9 mouse cellular contexts compared by ENCODE assay signal in genomic region chr17:56034040-56034725, GRCm38 (mm10). TPM values are rescaled to one million over a fixed set of nuclear protein-coding genes. Genes with fewer than 3 reads are reported as not detected.
A peak's percentile ranks its signal among the peaks of the same experiment; 100 is the strongest.
DNase-seq lines count a peak whose midpoint lies in the region; ATAC-seq and TF ChIP-seq lines count a peak whose summit lies in the region.
"Had no signal": no experiment of that assay in that cellular context is flagged by ENCODE, and none has a peak within 500 bp of the region (broad histone marks: within the 10 kb centered on the region; RNA-seq: fewer than 3 reads in every experiment).

No protein-coding gene starts in this region.

- peak overlapping the region; percentile 96; the same call in 1 of the 2 replicates for H3K27ac ChIP-seq in layer of hippocampus, adult 2 months
- H3K27ac ChIP-seq in embryonic facial prominence, embryonic 15.5 days (replicated peaks), result peak overlapping the region; percentile 48; the same call in 1 of the 2 replicates
- H3K27ac ChIP-seq in liver, embryonic 14.5 days, result no peak overlapping the region

- no peak for DNase-seq in layer of hippocampus, adult 2 months (ENCODE audit: low spot score in 2 of 2)
- DNase-seq in layer of hippocampus, adult 18-20 months (ENCODE audit: low spot score in 2 of 2), result no peak
- peak; percentile 88 for DNase-seq in NIH3T3 (ENCODE audit: low read depth)
- DNase-seq in liver, embryonic 14.5 days (ENCODE audit: low read depth in 3 of 3, low spot score in 3 of 3), result no peak
- DNase-seq in lung, adult 18-20 months, result no peak
- DNase-seq in adrenal gland, postnatal 4 days (ENCODE audit: low spot score in 2 of 2), result no peak
- no peak for DNase-seq in frontal cortex, postnatal 36 days (ENCODE audit: low spot score in 2 of 2)
- DNase-seq: kidney, postnatal 14 days had no signal

- no peaks in the 10 kb centered on the region for H3K9me3 ChIP-seq in embryonic facial prominence, embryonic 15.5 days (replicated peaks)
- no peaks in the 10 kb centered on the region for H3K9me3 ChIP-seq in liver, embryonic 14.5 days (ENCODE audit: control insufficient read depth, low read length)

- 71% methylated on average over 7 of the region's 7 CpGs for WGBS in embryonic facial prominence, embryonic 15.5 days
- WGBS in liver, embryonic 14.5 days (ENCODE audit: insufficient replicate concordance), result 74% methylated on average over 7 of the region's 7 CpGs

- H3K9ac ChIP-seq in embryonic facial prominence, embryonic 15.5 days, result peak overlapping the region; percentile 6; the same call in 1 of the 2 replicates
- H3K9ac ChIP-seq in liver, embryonic 14.5 days (replicated peaks), result peak overlapping the region; percentile 72; the same call in 1 of the 2 replicates

- H3K36me3 ChIP-seq in embryonic facial prominence, embryonic 15.5 days, result peaks cover 41% of the 10 kb centered on the region
- H3K36me3 ChIP-seq in liver, embryonic 14.5 days (replicated peaks; ENCODE audit: control insufficient read depth, insufficient read depth, low read depth), result no peaks in the 10 kb centered on the region

- no peak for ATAC-seq in embryonic facial prominence, embryonic 15.5 days (ENCODE audit: insufficient number of reproducible peaks, low FRiP score, low TSS enrichment, low read depth)
- ATAC-seq in liver, embryonic 14.5 days (ENCODE audit: insufficient read depth), result no peak

- peaks cover 51% of the 10 kb centered on the region for H3K4me1 ChIP-seq in embryonic facial prominence, embryonic 15.5 days
- H3K4me1 ChIP-seq in liver, embryonic 14.5 days (replicated peaks; ENCODE audit: control insufficient read depth in 2 of 2, insufficient read depth in 2 of 2, low read length in 1 of 2), result peaks cover 14 to 29% of the 10 kb centered on the region in 2 experiments

- no peak for TF ChIP-seq EP300 in liver, embryonic 14.5 days (IDR thresholded peaks at IDR 0.05; ENCODE audit: low read depth)

- TF ChIP-seq CTCF in layer of hippocampus, adult 2 months (conservative IDR thresholded peaks at IDR 0.05), result no peak
- no peak for TF ChIP-seq CTCF in liver, embryonic 14.5 days (IDR thresholded peaks at IDR 0.05; ENCODE audit: low read depth)

- H3K4me2 ChIP-seq in embryonic facial prominence, embryonic 15.5 days (replicated peaks), result peak overlapping the region; percentile 47
- H3K4me2 ChIP-seq in liver, embryonic 14.5 days (ENCODE audit: low read depth), result peak overlapping the region; percentile 82

- H3K27me3 ChIP-seq in embryonic facial prominence, embryonic 15.5 days, result no peaks in the 10 kb centered on the region
- no peaks in the 10 kb centered on the region for H3K27me3 ChIP-seq in liver, embryonic 14.5 days (ENCODE audit: control insufficient read depth, insufficient read depth, low read length)

- H3K4me3 ChIP-seq in layer of hippocampus, adult 2 months, result peak overlapping the region; percentile 100; the same call in 1 of the 2 replicates
- H3K4me3 ChIP-seq in embryonic facial prominence, embryonic 15.5 days (replicated peaks), result peak overlapping the region; percentile 89; the same call in 1 of the 2 replicates
- peak overlapping the region in 1 of 2 experiments; percentile 93; a peak in 2 of 4 replicates for H3K4me3 ChIP-seq in liver, embryonic 14.5 days (ENCODE audit: insufficient read depth in 1 of 2, low read depth in 2 of 2, low read length in 2 of 2)

RNA-seq across cellular contexts. Expression of gene Sh3gl1, which starts 2.3 kb away (rescaled TPM):
- total RNA-seq in layer of hippocampus, adult 2 months (2021), result 10 to 100 TPM; 63.0 to 69.7 TPM
- total RNA-seq in layer of hippocampus, adult 18-20 months (2021), result 10 to 100 TPM; 53.9 to 57.8 TPM
- 194 and 201 TPM in 2 replicates for polyA plus RNA-seq in embryonic facial prominence, embryonic 15.5 days (2015; fragmentation: Nextera tagmentation; extraction: Ambion mirVana)
- polyA plus RNA-seq in liver, embryonic 14.5 days (2012; rRNA removed), result 28.8 and 30.0 TPM in 2 replicates
- 32.5 and 32.9 TPM in 2 replicates for polyA plus RNA-seq in liver, embryonic 14.5 days (2014; fragmentation: Nextera tagmentation; extraction: Ambion mirVana)
- 10 to 100 TPM; 66.3 to 67.4 TPM for total RNA-seq in adrenal gland, postnatal 4 days (2021)

RNA-seq across cellular contexts. Expression of gene Chaf1a, which starts 6.1 kb away (rescaled TPM):
- total RNA-seq in layer of hippocampus, adult 2 months (2021), result 1 to 10 TPM; 2.7 to 3.3 TPM
- total RNA-seq in layer of hippocampus, adult 18-20 months (2021), result 1 to 10 TPM; 2.0 to 3.0 TPM
- 21.6 and 23.0 TPM in 2 replicates for polyA plus RNA-seq in embryonic facial prominence, embryonic 15.5 days (2015; fragmentation: Nextera tagmentation; extraction: Ambion mirVana)
- 10.8 and 14.6 TPM in 2 replicates for polyA plus RNA-seq in liver, embryonic 14.5 days (2012; rRNA removed)
- polyA plus RNA-seq in liver, embryonic 14.5 days (2014; fragmentation: Nextera tagmentation; extraction: Ambion mirVana), result 10.2 and 13.0 TPM in 2 replicates
- total RNA-seq in adrenal gland, postnatal 4 days (2021), result 10 to 100 TPM; 15.6 to 16.2 TPM

RNA-seq across cellular contexts. Expression of gene Mpnd, which starts 28.7 kb away (rescaled TPM):
- 100 to 1,000 TPM; 101 to 103 TPM for total RNA-seq in layer of hippocampus, adult 2 months (2021)
- 100 to 1,000 TPM; 106 to 111 TPM for total RNA-seq in layer of hippocampus, adult 18-20 months (2021)
- polyA plus RNA-seq in embryonic facial prominence, embryonic 15.5 days (2015; fragmentation: Nextera tagmentation; extraction: Ambion mirVana), result 91.3 and 97.2 TPM in 2 replicates
- 15.7 TPM in 2 replicates for polyA plus RNA-seq in liver, embryonic 14.5 days (2012; rRNA removed)
- polyA plus RNA-seq in liver, embryonic 14.5 days (2014; fragmentation: Nextera tagmentation; extraction: Ambion mirVana), result 12.9 and 14.8 TPM in 2 replicates
- 10 to 100 TPM; 91.6 to 91.9 TPM for total RNA-seq in adrenal gland, postnatal 4 days (2021)

RNA-seq across cellular contexts. Expression of gene Stap2, which starts 28.8 kb away (rescaled TPM):
- total RNA-seq in layer of hippocampus, adult 2 months (2021), result 1 to 10 TPM; 2.2 to 2.8 TPM
- 1 to 10 TPM; 1.4 to 2.1 TPM for total RNA-seq in layer of hippocampus, adult 18-20 months (2021)
- polyA plus RNA-seq in embryonic facial prominence, embryonic 15.5 days (2015; fragmentation: Nextera tagmentation; extraction: Ambion mirVana), result 23.6 and 24.5 TPM in 2 replicates
- polyA plus RNA-seq in liver, embryonic 14.5 days (2012; rRNA removed), result 1.9 and 2.0 TPM in 2 replicates
- 1.8 and 2.8 TPM in 2 replicates for polyA plus RNA-seq in liver, embryonic 14.5 days (2014; fragmentation: Nextera tagmentation; extraction: Ambion mirVana)
- total RNA-seq in adrenal gland, postnatal 4 days (2021), result 1 to 10 TPM; 9.3 to 9.4 TPM

RNA-seq across cellular contexts. Expression of gene Ubxn6, which starts 40.6 kb away (rescaled TPM):
- 10 to 100 TPM; 82.9 to 89.3 TPM for total RNA-seq in layer of hippocampus, adult 2 months (2021)
- 10 to 100 TPM; 85.7 to 90.6 TPM for total RNA-seq in layer of hippocampus, adult 18-20 months (2021)
- polyA plus RNA-seq in embryonic facial prominence, embryonic 15.5 days (2015; fragmentation: Nextera tagmentation; extraction: Ambion mirVana), result 46.4 and 51.6 TPM in 2 replicates
- 7.3 TPM in 2 replicates for polyA plus RNA-seq in liver, embryonic 14.5 days (2012; rRNA removed)
- 10.8 and 12.2 TPM in 2 replicates for polyA plus RNA-seq in liver, embryonic 14.5 days (2014; fragmentation: Nextera tagmentation; extraction: Ambion mirVana)
- total RNA-seq in adrenal gland, postnatal 4 days (2021), result 10 to 100 TPM; 74.6 to 76.8 TPM
